Mouse (Mus musculus) forebrain, embryonic 11.5 days (tissue): ENCODE results near the gene Hist1h2bk. TPM values are rescaled to one million over a fixed set of nuclear protein-coding genes. Genes with fewer than 3 reads are reported as not detected.
"Not testable (repeated sequence)": the region's sequence is repeated elsewhere in the genome, so short reads cannot be mapped to it uniquely, and the experiment has no call there.

ENCODE experiments used
- ATAC-seq: fragments of 200-750 bp; cut with Nextera tagmentation; replicated peaks from 2 replicates; pipeline ENCODE4 v1.8.0; 2017; ENCODE audit warnings: moderate TSS enrichment; ENCODE audit not compliant: low FRiP score
- DNase-seq: peaks from one replicate; pipeline ENCODE4 v3.0.0-alpha.2; 2017; ENCODE audit warnings: low spot score
- H3K27ac ChIP-seq: fragments of 300-500 bp; sonication (generic); 2 replicates; pipeline ENCODE4 v1.5.1; 2014; ENCODE audit warnings: low read depth, low read length
- H3K27me3 ChIP-seq: fragments of 300-500 bp; sonication (generic); 2 replicates; pipeline ENCODE4 v1.6.1; 2014; ENCODE audit warnings: mild to moderate bottlenecking, low read length, mixed read lengths; ENCODE audit not compliant: control insufficient read depth, insufficient read depth
- H3K36me3 ChIP-seq: fragments of 300-500 bp; sonication (generic); 2 replicates; pipeline ENCODE4 v1.6.1; 2014; ENCODE audit warnings: mild to moderate bottlenecking, low read length, moderate library complexity, mixed read lengths; ENCODE audit not compliant: control insufficient read depth, insufficient read depth
- H3K4me1 ChIP-seq: fragments of 300-500 bp; sonication (generic); replicated peaks from 2 replicates; pipeline ENCODE4 v1.6.1; 2014; ENCODE audit warnings: low read length, mixed read lengths; ENCODE audit not compliant: control insufficient read depth, insufficient read depth
- H3K4me2 ChIP-seq: fragments of 300-500 bp; sonication (generic); 2 replicates; pipeline ENCODE4 v1.6.1; 2014; ENCODE audit warnings: low read depth, mild to moderate bottlenecking, low read length, moderate library complexity, mixed read lengths; ENCODE audit not compliant: severe bottlenecking
- H3K4me3 ChIP-seq: fragments of 300-500 bp; sonication (generic); 2 replicates; pipeline ENCODE4 v1.5.1; 2014; ENCODE audit warnings: low read depth, low read length
- H3K9ac ChIP-seq: fragments of 300-500 bp; sonication (generic); 2 replicates; pipeline ENCODE4 v1.6.1; 2014; ENCODE audit warnings: low read length
- H3K9me3 ChIP-seq: fragments of 300-500 bp; sonication (generic); 2 replicates; pipeline ENCODE4 v1.6.1; 2016; ENCODE audit warnings: low read length, mixed read lengths; ENCODE audit not compliant: control insufficient read depth
- WGBS: fragments of 180-500 bp; shearing (Covaris S2); extraction: QIAGEN DNeasy Blood & Tissue Kit; methylation state at CpG from one replicate; pipeline ENCODE4 v1.1.7; 2014; 5-methylcytosine and 5-hydroxymethylcytosine counted together
- polyA plus RNA-seq: library from polyadenylated mRNA; unstranded; fragments of >200 nt; fragmentation: Nextera tagmentation; extraction: Ambion mirVana; gene quantifications from 2 replicates; pipeline ENCODE4 v1.2.1, GENCODE M21; 2014

Gene Hist1h2bk
- 5.4 and 11.9 TPM in 2 replicates for polyA plus RNA-seq

DNA sequence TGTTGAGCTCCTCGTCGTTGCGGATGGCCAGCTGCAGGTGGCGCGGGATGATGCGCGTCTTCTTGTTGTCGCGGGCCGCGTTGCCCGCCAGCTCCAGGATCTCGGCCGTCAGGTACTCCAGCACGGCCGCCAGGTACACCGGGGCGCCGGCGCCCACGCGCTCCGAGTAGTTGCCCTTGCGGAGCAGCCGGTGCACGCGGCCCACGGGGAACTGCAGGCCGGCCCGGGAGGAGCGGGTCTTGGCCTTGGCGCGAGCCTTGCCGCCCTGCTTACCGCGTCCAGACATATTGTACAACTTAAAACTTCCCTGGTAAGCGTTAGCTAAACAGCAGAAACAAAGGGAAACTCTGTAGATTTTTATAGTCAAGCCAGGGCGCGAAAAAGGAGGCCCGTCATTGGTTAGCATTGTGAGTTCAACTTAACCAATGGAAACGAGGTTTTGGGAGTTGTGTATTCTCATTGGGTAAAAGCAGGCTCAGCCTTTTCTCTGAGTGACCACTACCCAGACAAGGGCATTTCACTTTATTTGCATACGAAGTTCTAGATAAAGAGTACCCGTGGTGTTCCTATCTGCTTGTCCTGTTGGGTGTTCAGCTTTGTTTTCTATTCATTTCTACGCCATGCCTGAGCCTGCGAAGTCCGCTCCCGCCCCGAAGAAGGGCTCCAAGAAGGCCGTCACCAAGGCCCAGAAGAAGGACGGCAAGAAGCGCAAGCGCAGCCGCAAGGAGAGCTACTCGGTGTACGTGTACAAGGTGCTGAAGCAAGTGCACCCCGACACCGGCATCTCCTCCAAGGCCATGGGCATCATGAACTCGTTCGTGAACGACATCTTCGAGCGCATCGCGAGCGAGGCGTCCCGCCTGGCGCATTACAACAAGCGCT, at the start of gene Hist1h2bk, which contains the start of gene Hist1h2ah:
TSS of gene Hist1h2bk (plus strand) at position 604 of the 882 bp plus-strand sequence.
TSS of gene Hist1h2ah (minus strand) at position 302 of the 882 bp plus-strand sequence.
- peak within 1 kb of the TSS; percentile 86 for H3K9ac ChIP-seq
- H3K27ac ChIP-seq = peak within 1 kb of the TSS; percentile 96
- not testable (repeated sequence) for H3K9me3 ChIP-seq, H3K27me3 ChIP-seq, H3K4me1 ChIP-seq, H3K36me3 ChIP-seq
- H3K4me3 ChIP-seq = peak within 1 kb of the TSS; percentile 37
- H3K4me2 ChIP-seq = peak within 1 kb of the TSS; percentile 83
- under 1% methylated on average over 21 of the region's 69 CpGs for WGBS
- ATAC-seq = peak; percentile 98
- DNase-seq = peak; percentile 87

GRCm38 (mm10) chr13:21992550-21992949, 43.1 kb upstream of the Hist1h2bk start:
- Histone ChIP-seq H3K4me2 (no peak overlapping the region), H3K9ac (no peak overlapping the region), H3K4me1 (no peaks in the 10 kb centered on the region; the same call in 1 of the 2 replicates), H3K27me3 (peaks cover 16% of the 10 kb centered on the region), H3K36me3 (no peaks in the 10 kb centered on the region), H3K27ac (no peak overlapping the region), H3K9me3 (no peaks in the 10 kb centered on the region), H3K4me3 (no peak overlapping the region)
- WGBS = 79% methylated on average over 5 of the region's 5 CpGs
- no peak for ATAC-seq
- DNase-seq = no peak

- no peak overlapping the region for H3K4me3 ChIP-seq
- no peaks in the 10 kb centered on the region for H3K9me3 ChIP-seq
- under 1% methylated on average over 22 of the region's 22 CpGs for WGBS
- no peak overlapping the region for H3K27ac ChIP-seq
- ATAC-seq = 0 out of 2 replicates have a peak, but pooled peaks have one; percentile 52
- H3K9ac ChIP-seq = no peak overlapping the region
- DNase-seq = peak; percentile 76
- H3K4me2 ChIP-seq = peak overlapping the region; percentile 16; the same call in 1 of the 2 replicates
- no peaks in the 10 kb centered on the region; the same call in 1 of the 2 replicates for H3K4me1 ChIP-seq
- peaks cover 31% of the 10 kb centered on the region for H3K27me3 ChIP-seq
- H3K36me3 ChIP-seq = no peaks in the 10 kb centered on the region
These were observed 41.5 kb upstream of the Hist1h2bk start for GRCm38 (mm10) chr13:21993957-21994738.

DNA sequence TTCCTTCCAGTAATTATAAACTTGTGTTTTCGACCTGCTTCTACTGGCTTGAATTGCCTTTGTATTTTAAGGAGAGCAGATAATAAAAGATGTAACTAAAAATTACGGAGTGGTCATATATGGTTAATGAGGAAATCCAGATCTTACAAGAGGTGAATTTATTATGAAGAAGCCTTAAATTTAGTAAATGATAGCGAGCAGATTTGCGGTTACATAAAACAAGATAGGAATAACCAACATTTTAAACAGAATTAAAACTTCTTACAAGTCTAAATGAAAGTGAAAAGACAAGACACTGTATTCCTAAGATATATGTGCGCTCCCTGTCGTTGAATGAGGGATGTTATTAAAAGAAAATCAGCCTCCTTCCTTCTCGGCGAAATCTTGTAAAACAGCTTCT, 40.8 kb upstream of the Hist1h2bk start:
- H3K27me3 ChIP-seq = peaks cover 38% of the 10 kb centered on the region
- H3K9me3 ChIP-seq = no peaks in the 10 kb centered on the region
- peak overlapping the region; percentile 35 for H3K9ac ChIP-seq
- DNase-seq = no peak
- no peak for ATAC-seq
- H3K36me3 ChIP-seq = no peaks in the 10 kb centered on the region
- peak overlapping the region; percentile 39 for H3K4me3 ChIP-seq
- 5% methylated on average over 8 of the region's 8 CpGs for WGBS
- H3K4me1 ChIP-seq = no peaks in the 10 kb centered on the region; the same call in 1 of the 2 replicates
- peak overlapping the region; percentile 65 for H3K4me2 ChIP-seq
- no peak overlapping the region for H3K27ac ChIP-seq

DNA sequence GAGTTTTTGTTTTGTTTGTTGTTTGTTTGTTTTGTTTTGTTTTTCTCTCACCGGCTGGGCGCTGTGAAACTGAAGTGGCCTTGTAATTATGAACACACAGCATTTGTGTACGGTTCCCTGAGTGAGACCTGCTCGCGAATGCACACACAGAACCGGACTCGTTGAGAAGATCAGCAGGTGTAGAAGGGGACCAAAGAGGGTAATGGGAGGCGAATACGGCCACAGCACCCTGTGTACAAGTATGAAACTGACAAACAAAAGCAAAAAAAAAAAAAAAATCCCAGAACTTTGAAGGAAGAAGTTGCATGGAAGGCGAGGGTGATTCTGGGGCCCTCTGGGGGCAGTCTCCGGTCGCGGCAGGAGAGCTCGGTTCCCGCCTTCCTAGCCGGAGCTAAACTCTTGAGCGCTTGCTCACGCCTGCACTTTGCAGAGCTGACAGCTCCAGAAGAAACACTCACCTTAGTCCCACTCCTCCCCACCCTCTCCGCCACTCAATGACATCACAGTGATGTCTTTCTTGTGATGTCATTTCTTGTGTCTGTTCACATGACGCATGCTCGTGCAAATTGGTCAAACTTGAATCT, 40.2 kb upstream of the Hist1h2bk start:
- Histone ChIP-seq H3K27me3 (peaks cover 42% of the 10 kb centered on the region), H3K9me3 (no peaks in the 10 kb centered on the region), H3K4me2 (peak overlapping the region; percentile 65), H3K4me1 (no peaks in the 10 kb centered on the region; the same call in 1 of the 2 replicates), H3K36me3 (no peaks in the 10 kb centered on the region), H3K4me3 (peak overlapping the region; percentile 39), H3K27ac (no peak overlapping the region), H3K9ac (peak overlapping the region; percentile 35)
- peak; percentile 61 for ATAC-seq
- WGBS = 2% methylated on average over 21 of the region's 21 CpGs
- DNase-seq = peak; percentile 71

DNA sequence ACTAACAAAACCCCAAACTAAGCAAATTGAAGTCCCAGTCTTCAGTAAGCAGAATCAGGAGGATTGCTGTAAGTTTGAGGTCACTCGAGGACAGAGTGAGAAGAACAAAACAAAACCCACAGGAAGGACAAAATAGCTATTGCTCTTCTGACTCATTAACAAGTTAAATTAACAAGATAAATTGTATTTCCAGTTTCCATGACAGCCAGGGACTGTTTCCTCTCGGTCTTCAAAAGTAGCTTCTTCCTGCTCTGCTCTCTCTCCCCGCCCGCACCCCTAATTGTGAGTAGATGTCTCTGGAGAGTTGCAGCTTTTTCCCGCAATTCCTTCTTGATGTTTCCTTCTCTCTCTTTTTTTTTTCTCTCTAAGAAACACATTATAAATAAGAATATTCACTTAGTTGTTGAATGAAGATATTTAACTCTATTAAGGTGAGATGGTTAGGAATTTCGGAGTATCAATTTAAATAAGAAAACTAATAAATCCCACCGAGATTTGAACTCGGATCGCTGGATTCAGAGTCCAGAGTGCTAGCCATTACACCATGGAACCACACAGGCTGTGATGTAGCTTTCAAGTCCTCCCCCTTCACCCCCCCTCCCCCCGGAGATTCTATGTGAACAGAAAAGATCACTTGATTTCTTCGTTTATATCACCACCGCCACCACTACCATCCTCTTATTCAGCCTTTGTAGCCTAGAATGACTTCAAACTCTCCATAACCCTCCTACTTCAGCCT, 39.4 kb upstream of the Hist1h2bk start:
- Histone ChIP-seq H3K4me1 (no peaks in the 10 kb centered on the region; the same call in 1 of the 2 replicates), H3K36me3 (no peaks in the 10 kb centered on the region), H3K9ac (no peak overlapping the region), H3K4me3 (peak overlapping the region; percentile 39), H3K9me3 (no peaks in the 10 kb centered on the region), H3K27me3 (peaks cover 50% of the 10 kb centered on the region), H3K4me2 (peak overlapping the region; percentile 65), H3K27ac (no peak overlapping the region)
- 0 out of 2 replicates have a peak, but pooled peaks have one; percentile 60 for ATAC-seq
- peak; percentile 80 for DNase-seq
- WGBS = 3% methylated on average over 12 of the region's 12 CpGs

DNA sequence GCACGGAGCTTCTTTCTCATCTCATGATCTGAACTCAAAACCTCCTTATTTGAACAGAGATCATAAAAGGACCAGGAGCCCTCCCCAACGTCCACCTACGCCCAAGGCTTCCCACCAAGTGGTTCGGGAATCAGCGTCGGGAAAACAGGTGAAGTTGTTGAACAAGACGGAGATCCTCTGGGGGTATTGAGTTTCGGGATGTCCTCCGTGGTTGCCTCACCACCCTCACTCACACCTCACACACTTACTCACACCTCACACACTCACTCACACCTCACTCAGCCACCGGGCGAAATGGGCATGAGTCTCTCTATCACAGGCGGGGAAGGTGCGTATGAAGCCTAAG, 38.9 kb upstream of the Hist1h2bk start:
- ATAC-seq = no peak
- Histone ChIP-seq H3K4me1 (no peaks in the 10 kb centered on the region; the same call in 1 of the 2 replicates), H3K4me2 (peak overlapping the region; percentile 45), H3K27me3 (peaks cover 55% of the 10 kb centered on the region), H3K27ac (no peak overlapping the region), H3K36me3 (no peaks in the 10 kb centered on the region), H3K4me3 (peak overlapping the region; percentile 39), H3K9me3 (no peaks in the 10 kb centered on the region), H3K9ac (no peak overlapping the region)
- under 1% methylated on average over 13 of the region's 13 CpGs for WGBS
- DNase-seq = no peak
